Mouse (Mus musculus): ENCODE results near the gene Kcnmb2. TPM values are rescaled to one million over a fixed set of nuclear protein-coding genes. Genes with fewer than 3 reads are reported as not detected.

Kcnmb2 gene
- polyA plus RNA-seq, 1 experiment: not detected

GRCm38 (mm10) chr3:32067004-32067935 is 165.0 kb downstream of the Kcnmb2 start:
- Histone ChIP-seq H3K4me3 (ENCODE audit: extremely low read depth, insufficient read depth, insufficient read length) (no peak overlapping the region), H3K36me3 (ENCODE audit: control insufficient read depth, insufficient read depth, low read length) (no peaks in the 10 kb centered on the region), H3K27ac (ENCODE audit: insufficient read depth, low read length) (no peak overlapping the region), H3K27me3 (ENCODE audit: control insufficient read depth, insufficient read depth, low read length) (no peaks in the 10 kb centered on the region), H3K4me1 (ENCODE audit: control insufficient read depth, insufficient read depth, insufficient read length) (no peaks in the 10 kb centered on the region)
- DNase-seq (ENCODE audit: low read depth in 1 of 2, low spot score in 2 of 2): no peak
- 77% methylated on average over 9 of the region's 9 CpGs for WGBS
- no peak for TF ChIP-seq POLR2A (IDR thresholded peaks at IDR 0.05; ENCODE audit: low read depth, low read length)
- no peak for TF ChIP-seq CTCF (IDR thresholded peaks at IDR 0.05; ENCODE audit: extremely low read depth, insufficient read depth, insufficient read length, insufficient replicate concordance)

GRCm38 (mm10) chr3:32073881-32074280 is 171.6 kb downstream of the Kcnmb2 start:
- no peak for DNase-seq (ENCODE audit: low read depth in 1 of 2, low spot score in 2 of 2)
- no peak for TF ChIP-seq POLR2A (IDR thresholded peaks at IDR 0.05; ENCODE audit: low read depth, low read length)
- TF ChIP-seq CTCF (IDR thresholded peaks at IDR 0.05; ENCODE audit: extremely low read depth, insufficient read depth, insufficient read length, insufficient replicate concordance): no peak
- Histone ChIP-seq H3K4me1 (ENCODE audit: control insufficient read depth, insufficient read depth, insufficient read length) (no peaks in the 10 kb centered on the region), H3K27me3 (ENCODE audit: control insufficient read depth, insufficient read depth, low read length) (no peaks in the 10 kb centered on the region), H3K4me3 (ENCODE audit: extremely low read depth, insufficient read depth, insufficient read length) (no peak overlapping the region), H3K27ac (ENCODE audit: insufficient read depth, low read length) (no peak overlapping the region), H3K36me3 (ENCODE audit: control insufficient read depth, insufficient read depth, low read length) (no peaks in the 10 kb centered on the region)
- WGBS: 66% methylated on average over 8 of the region's 8 CpGs

GRCm38 (mm10) chr3:32088762-32089161 is 186.5 kb downstream of the Kcnmb2 start:
- Histone ChIP-seq H3K4me1 (ENCODE audit: control insufficient read depth, insufficient read depth, insufficient read length) (no peaks in the 10 kb centered on the region), H3K36me3 (ENCODE audit: control insufficient read depth, insufficient read depth, low read length) (no peaks in the 10 kb centered on the region), H3K27me3 (ENCODE audit: control insufficient read depth, insufficient read depth, low read length) (no peaks in the 10 kb centered on the region), H3K27ac (ENCODE audit: insufficient read depth, low read length) (no peak overlapping the region), H3K4me3 (ENCODE audit: extremely low read depth, insufficient read depth, insufficient read length) (no peak overlapping the region)
- DNase-seq (ENCODE audit: low read depth in 1 of 2, low spot score in 2 of 2): no peak
- TF ChIP-seq POLR2A (IDR thresholded peaks at IDR 0.05; ENCODE audit: low read depth, low read length) (no peak), CTCF (IDR thresholded peaks at IDR 0.05; ENCODE audit: extremely low read depth, insufficient read depth, insufficient read length, insufficient replicate concordance) (no peak)
- WGBS: 90% methylated on average over 1 of the region's 1 CpGs

GRCm38 (mm10) chr3:32101391-32101790 is 199.1 kb downstream of the Kcnmb2 start:
- TF ChIP-seq POLR2A (IDR thresholded peaks at IDR 0.05; ENCODE audit: low read depth, low read length) (no peak), CTCF (IDR thresholded peaks at IDR 0.05; ENCODE audit: extremely low read depth, insufficient read depth, insufficient read length, insufficient replicate concordance) (no peak)
- Histone ChIP-seq H3K4me3 (ENCODE audit: extremely low read depth, insufficient read depth, insufficient read length) (no peak overlapping the region), H3K27me3 (ENCODE audit: control insufficient read depth, insufficient read depth, low read length) (no peaks in the 10 kb centered on the region), H3K27ac (ENCODE audit: insufficient read depth, low read length) (no peak overlapping the region), H3K36me3 (ENCODE audit: control insufficient read depth, insufficient read depth, low read length) (no peaks in the 10 kb centered on the region), H3K4me1 (ENCODE audit: control insufficient read depth, insufficient read depth, insufficient read length) (no peaks in the 10 kb centered on the region)
- no peak for DNase-seq (ENCODE audit: low read depth in 1 of 2, low spot score in 2 of 2)
- WGBS: 90% methylated on average over 10 of the region's 10 CpGs

GRCm38 (mm10) chr3:32119851-32120250 is 217.5 kb downstream of the Kcnmb2 start:
- TF ChIP-seq CTCF (IDR thresholded peaks at IDR 0.05; ENCODE audit: extremely low read depth, insufficient read depth, insufficient read length, insufficient replicate concordance) (no peak), POLR2A (IDR thresholded peaks at IDR 0.05; ENCODE audit: low read depth, low read length) (no peak)

GRCm38 (mm10) chr3:32121731-32122130 is 219.4 kb downstream of the Kcnmb2 start:
- WGBS: 34% methylated on average over 3 of the region's 3 CpGs
- TF ChIP-seq POLR2A (IDR thresholded peaks at IDR 0.05; ENCODE audit: low read depth, low read length) (no peak), CTCF (IDR thresholded peaks at IDR 0.05; ENCODE audit: extremely low read depth, insufficient read depth, insufficient read length, insufficient replicate concordance) (no peak)

More at GRCm38 (mm10) chr3:32119851-32120250, 217.5 kb downstream of the Kcnmb2 start:
- no peaks in the 10 kb centered on the region for H3K36me3 ChIP-seq (ENCODE audit: control insufficient read depth, insufficient read depth, low read length)
- H3K27me3 ChIP-seq (ENCODE audit: control insufficient read depth, insufficient read depth, low read length): no peaks in the 10 kb centered on the region
- no peak overlapping the region for H3K27ac ChIP-seq (ENCODE audit: insufficient read depth, low read length)
- no peak overlapping the region for H3K4me3 ChIP-seq (ENCODE audit: extremely low read depth, insufficient read depth, insufficient read length)
- WGBS: 85% methylated on average over 5 of the region's 5 CpGs
- no peaks in the 10 kb centered on the region for H3K4me1 ChIP-seq (ENCODE audit: control insufficient read depth, insufficient read depth, insufficient read length)
- no peak for DNase-seq (ENCODE audit: low read depth in 1 of 2, low spot score in 2 of 2)

GRCm38 (mm10) chr3:32125431-32125830 is 223.1 kb downstream of the Kcnmb2 start:
- Histone ChIP-seq H3K36me3 (ENCODE audit: control insufficient read depth, insufficient read depth, low read length) (no peaks in the 10 kb centered on the region), H3K4me3 (ENCODE audit: extremely low read depth, insufficient read depth, insufficient read length) (no peak overlapping the region), H3K27me3 (ENCODE audit: control insufficient read depth, insufficient read depth, low read length) (no peaks in the 10 kb centered on the region), H3K27ac (ENCODE audit: insufficient read depth, low read length) (no peak overlapping the region), H3K4me1 (ENCODE audit: control insufficient read depth, insufficient read depth, insufficient read length) (no peaks in the 10 kb centered on the region)
- WGBS: 77% methylated on average over 4 of the region's 4 CpGs
- TF ChIP-seq CTCF (IDR thresholded peaks at IDR 0.05; ENCODE audit: extremely low read depth, insufficient read depth, insufficient read length, insufficient replicate concordance) (no peak), POLR2A (IDR thresholded peaks at IDR 0.05; ENCODE audit: low read depth, low read length) (no peak)
- DNase-seq (ENCODE audit: low read depth in 1 of 2, low spot score in 2 of 2): no peak

More at GRCm38 (mm10) chr3:32121731-32122130, 219.4 kb downstream of the Kcnmb2 start:
- no peaks in the 10 kb centered on the region for H3K27me3 ChIP-seq (ENCODE audit: control insufficient read depth, insufficient read depth, low read length)
- no peaks in the 10 kb centered on the region for H3K36me3 ChIP-seq (ENCODE audit: control insufficient read depth, insufficient read depth, low read length)
- H3K4me3 ChIP-seq (ENCODE audit: extremely low read depth, insufficient read depth, insufficient read length): no peak overlapping the region
- DNase-seq (ENCODE audit: low read depth in 1 of 2, low spot score in 2 of 2): no peak
- H3K4me1 ChIP-seq (ENCODE audit: control insufficient read depth, insufficient read depth, insufficient read length): no peaks in the 10 kb centered on the region
- no peak overlapping the region for H3K27ac ChIP-seq (ENCODE audit: insufficient read depth, low read length)

Measured in spleen, adult 2 months (tissue).